Mouse (Mus musculus) erythroblast, embryonic 14.5 days (primary cell): Measurements from ENCODE around the gene 4930402H24Rik.

Source experiments
- GATA1 ChIP-seq: IDR thresholded peaks from 2 replicates; pipeline ENCODE4 v1.6.1; 2012; ENCODE audit warnings: low read length, inconsistent platforms, mixed read lengths
- TAL1 ChIP-seq: IDR thresholded peaks from 3 replicates; pipeline ENCODE4 v1.6.1; 2012; ENCODE audit warnings: low read length, inconsistent platforms, mixed read lengths

DNA sequence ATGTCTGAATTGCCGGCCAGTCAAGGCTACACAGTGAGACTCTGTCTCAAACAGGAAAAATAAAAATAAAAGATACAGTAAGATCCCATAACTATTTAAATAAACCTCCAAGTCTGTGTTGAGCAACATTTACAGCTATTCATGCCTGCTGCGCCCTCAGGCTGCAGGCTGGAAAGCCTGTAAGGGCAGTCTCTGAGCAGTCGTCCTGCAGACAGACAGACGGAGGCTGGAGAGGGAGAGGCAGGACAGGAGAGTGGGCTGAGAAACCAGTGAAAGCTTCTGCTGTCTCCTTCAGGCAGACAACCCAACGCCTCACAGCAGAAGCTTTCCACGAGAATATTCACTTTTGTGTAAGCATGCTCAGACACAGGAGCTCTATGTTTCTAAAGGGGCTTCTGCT, 92.5 kb downstream of the 4930402H24Rik start:
- no peak for TF ChIP-seq GATA1
- no peak for TF ChIP-seq TAL1
